Mouse (Mus musculus) G1E (cell line): ENCODE measurements around the gene Pde10a.

Experiments
- CTCF ChIP-seq: IDR thresholded peaks from 2 replicates; pipeline ENCODE4 v1.5.1; 2012; ENCODE audit warnings: low read depth, low read length, inconsistent platforms, mixed read lengths
- GATA1 ChIP-seq: IDR thresholded peaks from 2 replicates; pipeline ENCODE4 v1.6.1; 2012; ENCODE audit warnings: borderline replicate concordance, low read length, inconsistent platforms, mixed read lengths
- GATA2 ChIP-seq: IDR thresholded peaks from 2 replicates; pipeline ENCODE4 v1.6.1; 2012; ENCODE audit warnings: low read depth, low read length, inconsistent platforms, borderline replicate concordance
- POLR2AphosphoS5 ChIP-seq: IDR thresholded peaks from 2 replicates; pipeline ENCODE4 v1.6.1; 2012; ENCODE audit warnings: low read depth, low read length, inconsistent platforms; ENCODE audit not compliant: insufficient replicate concordance
- TAL1 ChIP-seq: conservative IDR thresholded peaks from 2 replicates; pipeline ENCODE4 v1.6.1; 2012; ENCODE audit warnings: low read depth, low read length, inconsistent platforms, mixed read lengths

GRCm38 (mm10) chr17:8765987-8766576 lies 240.9 kb downstream of the Pde10a start:
- TF ChIP-seq CTCF (no peak), GATA1 (no peak), GATA2 (no peak), TAL1 (no peak), POLR2AphosphoS5 (no peak)
